Mouse (Mus musculus) limb, embryonic 15.5 days (tissue): ENCODE results near the gene Slc12a1. TPM values are rescaled to one million over a fixed set of nuclear protein-coding genes. Genes with fewer than 3 reads are reported as not detected.

Experiments used
- ATAC-seq: fragments of 200-750 bp; cut with Nextera tagmentation; 2 replicates; pipeline ENCODE4 v1.8.0; 2017; ENCODE audit warnings: low read depth, moderate TSS enrichment; ENCODE audit not compliant: insufficient number of reproducible peaks, low FRiP score, low TSS enrichment
- H3K27ac ChIP-seq: fragments of 300-500 bp; sonication (generic); 2 replicates; pipeline ENCODE4 v1.5.1; 2015; ENCODE audit warnings: moderate library complexity, mild to moderate bottlenecking, inconsistent platforms
- H3K27me3 ChIP-seq: fragments of 300-500 bp; sonication (generic); 2 replicates; pipeline ENCODE4 v1.6.1; 2015; ENCODE audit warnings: inconsistent platforms
- H3K36me3 ChIP-seq: fragments of 300-500 bp; sonication (generic); 2 replicates; pipeline ENCODE4 v1.6.1; 2015; ENCODE audit warnings: inconsistent platforms
- H3K4me1 ChIP-seq: fragments of 300-500 bp; sonication (generic); 2 replicates; pipeline ENCODE4 v1.6.1; 2015; ENCODE audit warnings: inconsistent platforms
- H3K4me2 ChIP-seq: fragments of 300-500 bp; sonication (generic); 2 replicates; pipeline ENCODE4 v1.6.1; 2015; ENCODE audit warnings: mild to moderate bottlenecking, inconsistent platforms
- H3K4me3 ChIP-seq: fragments of 300-500 bp; sonication (generic); 2 replicates; pipeline ENCODE4 v1.5.1; 2015; ENCODE audit warnings: mild to moderate bottlenecking, inconsistent platforms
- H3K9ac ChIP-seq: fragments of 300-500 bp; sonication (generic); 2 replicates; pipeline ENCODE4 v1.6.1; 2015; ENCODE audit warnings: inconsistent platforms
- H3K9me3 ChIP-seq: fragments of 300-500 bp; sonication (generic); 2 replicates; pipeline ENCODE4 v1.6.1; 2016; ENCODE audit warnings: inconsistent platforms
- WGBS: fragments of 180-500 bp; shearing (Covaris S2); methylation state at CpG from one replicate; pipeline ENCODE4 v1.1.7; 2015; 5-methylcytosine and 5-hydroxymethylcytosine counted together
- polyA plus RNA-seq: library from polyadenylated mRNA; unstranded; fragments of >200 nt; fragmentation: Nextera tagmentation; extraction: Ambion mirVana; gene quantifications from 2 replicates; pipeline ENCODE4 v1.2.1, GENCODE M21; 2015

The Slc12a1 gene
- polyA plus RNA-seq, 1 experiment from 2014 or later = not detected

DNA sequence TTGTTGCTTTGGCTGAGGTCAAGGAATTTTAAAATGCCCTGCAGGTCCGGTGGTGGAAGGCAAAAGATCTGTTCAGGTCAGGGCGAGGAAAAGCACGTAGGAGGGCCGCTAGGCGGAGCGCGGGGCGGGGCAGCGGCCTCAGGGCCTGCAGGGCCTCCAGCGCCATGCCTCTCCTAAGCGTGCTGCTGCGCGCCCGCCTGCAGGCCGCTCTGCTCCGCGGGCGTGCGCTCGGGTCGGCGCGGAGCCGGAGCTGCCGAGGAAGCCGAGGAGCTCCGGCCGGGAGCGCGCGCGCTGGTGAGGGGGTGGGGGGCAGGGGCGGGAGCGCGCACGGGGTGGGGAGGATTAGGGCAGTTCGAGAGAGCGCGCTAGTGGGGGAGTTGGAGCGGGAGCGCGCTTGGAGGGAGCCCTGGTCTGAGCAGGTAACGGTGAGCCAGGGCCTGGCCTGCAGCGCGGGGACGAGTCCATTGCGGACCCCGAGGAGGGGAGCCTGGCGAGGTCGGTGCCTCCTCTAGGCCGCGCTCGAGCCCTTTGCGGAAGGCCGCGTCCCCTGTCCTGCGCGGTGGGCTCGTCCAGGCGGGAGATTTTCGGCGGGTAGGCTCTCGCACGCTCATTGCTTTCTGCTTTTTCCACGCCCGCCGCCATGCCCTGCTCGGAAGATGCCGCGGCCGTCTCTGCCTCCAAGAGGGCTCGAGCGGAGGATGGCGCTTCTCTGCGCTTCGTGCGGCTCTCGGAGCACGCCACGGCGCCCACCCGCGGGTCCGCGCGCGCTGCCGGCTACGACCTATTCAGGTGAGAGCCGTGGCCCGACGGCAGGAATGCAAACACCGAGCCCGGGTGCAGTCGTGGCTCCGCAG lies 95.0 kb downstream of the Slc12a1 start, which contains the start of gene Dut:
Gene Dut (plus strand): TSS at position 83 of the 854 bp plus-strand sequence.
- Histone ChIP-seq H3K4me2 (peak within 1 kb of the TSS; percentile 61), H3K9ac (peak within 1 kb of the TSS; percentile 79), H3K27ac (peak within 1 kb of the TSS; percentile 97), H3K9me3 (no peaks in the 10 kb centered on the region), H3K27me3 (no peaks in the 10 kb centered on the region), H3K4me3 (peak within 1 kb of the TSS; percentile 74), H3K4me1 (peaks cover 15% of the 10 kb centered on the region), H3K36me3 (peaks cover 19% of the 10 kb centered on the region)
- WGBS = under 1% methylated on average over 86 of the region's 96 CpGs
- peak; percentile 100 for ATAC-seq

DNA sequence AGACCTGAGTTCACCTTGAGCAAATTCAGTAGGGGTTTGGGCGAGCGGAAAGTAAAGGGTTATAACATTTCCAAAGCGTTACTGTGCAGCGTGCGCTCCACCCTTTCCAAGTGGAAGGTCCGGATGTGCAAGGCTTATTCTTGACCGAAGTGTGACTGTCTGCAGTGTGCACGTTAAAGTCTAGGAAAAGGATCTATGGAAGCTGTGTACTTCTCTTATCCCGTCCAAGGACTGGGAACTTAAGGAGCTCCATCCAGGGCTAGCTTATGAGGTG lies 95.6 kb downstream of the Slc12a1 start:
- no peak for ATAC-seq

DNA sequence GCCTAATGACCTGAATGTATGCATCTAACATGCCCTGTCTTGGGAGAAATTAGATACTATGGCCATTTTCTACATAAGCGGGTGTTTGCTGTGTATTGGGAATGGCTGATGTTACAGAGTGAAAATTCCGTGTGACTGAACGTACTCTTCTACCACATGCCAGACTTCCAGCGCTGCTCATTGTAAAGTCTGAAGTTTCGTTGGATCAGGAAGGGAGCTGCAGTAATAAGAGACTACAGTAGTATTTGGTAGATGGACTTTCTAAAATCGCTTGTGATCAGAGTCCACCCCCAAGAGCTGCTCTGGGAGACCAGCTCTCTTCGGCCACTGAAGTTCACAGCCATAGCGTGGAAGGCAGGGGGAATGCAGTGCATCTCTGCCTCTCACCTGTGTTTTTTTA lies 96.0 kb downstream of the Slc12a1 start:
- peaks cover 22% of the 10 kb centered on the region for H3K36me3 ChIP-seq
- H3K27me3 ChIP-seq = no peaks in the 10 kb centered on the region
- H3K4me3 ChIP-seq = peak overlapping the region; percentile 74
- peak overlapping the region; percentile 79 for H3K9ac ChIP-seq
- no peak for ATAC-seq
- peaks cover 15% of the 10 kb centered on the region for H3K4me1 ChIP-seq
- WGBS = 2% methylated on average over 8 of the region's 8 CpGs
- peak overlapping the region; percentile 97 for H3K27ac ChIP-seq
- H3K9me3 ChIP-seq = no peaks in the 10 kb centered on the region
- peak overlapping the region; percentile 61 for H3K4me2 ChIP-seq

More for the DNA sequence above, 95.6 kb downstream of the Slc12a1 start:
- peaks cover 15% of the 10 kb centered on the region for H3K4me1 ChIP-seq
- H3K9me3 ChIP-seq = no peaks in the 10 kb centered on the region
- peaks cover 21% of the 10 kb centered on the region for H3K36me3 ChIP-seq
- peak overlapping the region; percentile 61 for H3K4me2 ChIP-seq
- under 1% methylated on average over 9 of the region's 9 CpGs for WGBS
- peak overlapping the region; percentile 79 for H3K9ac ChIP-seq
- peak overlapping the region; percentile 74 for H3K4me3 ChIP-seq
- peak overlapping the region; percentile 97 for H3K27ac ChIP-seq
- no peaks in the 10 kb centered on the region for H3K27me3 ChIP-seq

DNA sequence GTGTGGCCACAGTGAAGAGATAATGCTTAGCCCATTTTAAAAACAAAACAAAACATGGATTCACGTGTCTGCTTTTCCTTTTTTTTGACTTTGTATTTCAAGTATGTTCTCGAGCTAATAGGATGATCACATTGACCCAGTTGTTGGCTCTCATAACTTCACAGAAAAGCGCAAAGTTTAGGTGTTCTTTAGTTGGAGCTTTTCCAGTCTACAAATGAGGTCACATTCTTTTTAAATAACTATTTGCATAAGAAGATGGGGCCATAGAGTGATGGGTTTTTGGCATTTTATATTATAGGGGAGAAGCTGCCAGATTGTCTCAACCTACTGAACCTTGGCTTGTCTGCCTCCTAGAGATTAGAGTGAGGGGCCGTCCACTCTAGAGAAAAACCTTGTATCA lies 97.0 kb downstream of the Slc12a1 start:
- no peaks in the 10 kb centered on the region for H3K9me3 ChIP-seq
- WGBS = 80% methylated on average over 4 of the region's 4 CpGs
- peaks cover 15% of the 10 kb centered on the region for H3K4me1 ChIP-seq
- peaks cover 33% of the 10 kb centered on the region for H3K36me3 ChIP-seq
- peak overlapping the region; percentile 61 for H3K4me2 ChIP-seq
- no peak overlapping the region for H3K27ac ChIP-seq
- H3K27me3 ChIP-seq = no peaks in the 10 kb centered on the region
- peak overlapping the region; percentile 74; the same call in 1 of the 2 replicates for H3K4me3 ChIP-seq
- no peak for ATAC-seq
- no peak overlapping the region for H3K9ac ChIP-seq

DNA sequence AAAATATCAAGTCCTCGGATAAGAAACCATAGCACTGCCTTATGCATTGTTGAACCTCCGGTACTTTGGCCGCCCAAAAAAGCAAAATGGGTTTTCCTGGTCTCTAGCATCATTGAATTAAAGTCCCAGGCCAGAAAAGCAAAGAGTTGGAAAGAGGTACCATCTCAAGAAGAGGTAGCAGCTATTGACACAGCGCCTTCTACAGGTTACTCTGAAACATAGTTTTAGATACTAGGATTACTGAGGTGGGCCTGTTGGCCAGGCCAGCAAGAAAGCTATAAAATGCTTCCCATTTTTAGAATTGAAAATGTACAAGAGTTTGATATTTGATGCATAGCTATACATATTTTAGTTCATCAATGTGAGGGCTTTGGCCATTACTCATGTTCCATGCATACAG lies 97.6 kb downstream of the Slc12a1 start:
- H3K4me1 ChIP-seq = peaks cover 15% of the 10 kb centered on the region
- no peak for ATAC-seq
- 93% methylated on average over 4 of the region's 4 CpGs for WGBS
- H3K36me3 ChIP-seq = peaks cover 37% of the 10 kb centered on the region
- H3K27me3 ChIP-seq = no peaks in the 10 kb centered on the region
- H3K27ac ChIP-seq = no peak overlapping the region
- no peak overlapping the region for H3K4me3 ChIP-seq
- H3K9ac ChIP-seq = no peak overlapping the region
- no peak overlapping the region for H3K4me2 ChIP-seq
- H3K9me3 ChIP-seq = no peaks in the 10 kb centered on the region

DNA sequence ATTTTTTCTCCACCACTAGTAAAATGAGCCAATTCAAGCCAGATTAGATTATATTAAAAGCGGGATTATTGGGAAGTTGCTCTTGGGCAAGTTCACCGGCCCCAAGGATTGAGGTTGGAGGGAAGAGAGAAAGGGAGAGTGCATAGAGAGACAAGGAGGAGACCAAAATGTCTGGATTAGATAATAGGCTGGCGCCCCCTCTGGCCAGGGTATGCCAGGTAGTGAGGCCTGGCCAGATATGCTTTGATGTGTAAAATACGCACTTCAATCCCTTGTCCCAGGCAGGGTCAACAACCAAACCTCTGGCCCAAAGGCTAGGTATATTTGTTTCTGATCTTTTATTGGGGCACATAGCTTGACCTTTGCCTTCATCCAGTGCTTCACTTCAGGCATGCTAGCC lies 99.5 kb downstream of the Slc12a1 start:
- Histone ChIP-seq H3K9me3 (no peaks in the 10 kb centered on the region), H3K4me3 (no peak overlapping the region), H3K27ac (no peak overlapping the region), H3K9ac (no peak overlapping the region), H3K27me3 (no peaks in the 10 kb centered on the region), H3K4me2 (no peak overlapping the region), H3K36me3 (peaks cover 49% of the 10 kb centered on the region), H3K4me1 (peaks cover 15% of the 10 kb centered on the region)
- ATAC-seq = no peak
- WGBS = 83% methylated on average over 4 of the region's 4 CpGs

DNA sequence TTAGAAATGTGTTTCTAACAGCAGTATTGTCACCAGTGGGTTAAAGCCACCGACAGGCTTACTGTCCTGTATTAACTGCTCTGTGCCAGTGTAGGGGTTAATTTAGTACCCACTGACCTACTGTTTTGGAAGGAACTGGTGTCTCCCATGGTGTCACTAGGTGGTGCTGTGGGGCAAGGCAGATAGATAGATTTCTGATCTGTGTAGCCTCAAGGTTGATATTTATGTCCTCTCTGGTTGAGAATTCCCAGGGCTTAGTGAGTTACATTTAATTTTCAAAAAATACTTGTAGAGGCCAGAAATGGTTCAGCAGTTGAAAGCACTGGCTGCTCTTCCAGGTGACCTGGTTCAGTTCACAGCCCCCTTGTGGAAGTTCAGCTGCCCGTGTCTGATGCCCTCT lies 100.0 kb downstream of the Slc12a1 start:
- Histone ChIP-seq H3K9me3 (no peaks in the 10 kb centered on the region), H3K4me1 (peaks cover 15% of the 10 kb centered on the region), H3K4me2 (no peak overlapping the region), H3K4me3 (no peak overlapping the region), H3K27me3 (no peaks in the 10 kb centered on the region), H3K27ac (no peak overlapping the region), H3K9ac (no peak overlapping the region), H3K36me3 (peaks cover 54% of the 10 kb centered on the region)
- 51% methylated on average over 2 of the region's 2 CpGs for WGBS
- no peak for ATAC-seq

DNA sequence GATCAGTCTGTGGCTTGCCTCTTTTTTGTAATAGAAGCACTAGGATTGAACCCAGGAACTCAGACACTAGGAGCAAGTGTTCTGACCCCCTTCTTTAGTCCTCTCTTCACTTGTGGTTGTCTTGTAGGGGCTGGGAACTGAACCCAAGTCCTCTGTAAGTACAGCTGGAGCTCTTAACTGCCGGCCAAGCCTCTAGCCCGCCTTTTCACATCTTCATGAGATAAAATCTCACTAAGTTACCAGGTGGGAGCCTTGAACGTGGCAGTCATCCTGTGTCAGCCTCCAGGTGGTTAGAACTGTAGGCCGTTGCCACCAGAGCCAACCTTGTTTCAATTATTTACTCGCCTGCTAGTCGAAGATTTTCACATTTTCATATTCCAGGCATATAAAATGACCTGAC lies 101.4 kb downstream of the Slc12a1 start:
- Histone ChIP-seq H3K9me3 (no peaks in the 10 kb centered on the region), H3K4me2 (no peak overlapping the region), H3K4me3 (no peak overlapping the region), H3K27me3 (no peaks in the 10 kb centered on the region), H3K9ac (no peak overlapping the region), H3K4me1 (peaks cover 7% of the 10 kb centered on the region), H3K27ac (peak overlapping the region; percentile 54; the same call in 1 of the 2 replicates), H3K36me3 (peaks cover 65% of the 10 kb centered on the region)
- WGBS = 91% methylated on average over 6 of the region's 6 CpGs
- ATAC-seq = no peak

DNA sequence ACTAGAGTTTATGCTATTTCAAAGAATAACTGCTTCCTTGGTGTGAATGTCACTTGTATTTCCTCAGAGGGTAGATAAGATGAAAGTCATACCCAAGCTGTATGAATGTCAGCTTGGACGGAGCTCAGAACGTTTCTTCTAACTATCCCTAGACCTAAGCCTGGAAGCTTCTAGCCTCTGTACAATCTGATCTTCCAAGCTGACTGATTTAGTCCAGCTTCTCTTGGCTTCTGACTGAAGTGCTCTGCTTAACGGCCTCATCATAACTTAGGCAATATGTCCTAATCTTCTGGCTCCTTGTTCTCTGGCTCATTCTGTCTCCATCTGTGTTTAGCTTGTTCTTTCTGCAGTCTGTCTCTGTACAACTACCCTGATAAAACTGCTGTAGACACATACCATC lies 102.3 kb downstream of the Slc12a1 start:
- Histone ChIP-seq H3K4me1 (no peaks in the 10 kb centered on the region), H3K4me2 (no peak overlapping the region), H3K27ac (no peak overlapping the region), H3K9ac (no peak overlapping the region), H3K4me3 (no peak overlapping the region), H3K36me3 (peaks cover 68% of the 10 kb centered on the region), H3K27me3 (no peaks in the 10 kb centered on the region), H3K9me3 (no peaks in the 10 kb centered on the region)
- WGBS = 89% methylated on average over 3 of the region's 3 CpGs
- ATAC-seq = no peak

DNA sequence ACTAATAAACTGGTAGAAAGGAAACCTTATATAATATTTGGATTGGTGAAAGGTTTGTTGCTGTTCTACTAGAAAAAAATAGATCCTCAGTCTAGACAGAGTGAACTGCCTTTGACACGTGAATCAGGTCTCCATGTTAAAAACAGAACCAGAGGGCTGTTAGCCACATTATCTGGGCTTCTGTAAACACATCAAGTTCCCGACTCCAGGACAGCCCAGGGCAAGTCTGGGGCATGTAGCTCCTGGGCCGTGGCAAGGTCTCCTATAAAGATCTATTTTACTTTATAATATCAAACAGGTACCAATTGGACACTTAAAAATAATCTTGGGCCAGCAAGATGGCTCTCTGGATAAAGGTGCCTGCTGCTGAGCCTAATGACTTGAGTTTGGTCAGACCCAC lies 103.6 kb downstream of the Slc12a1 start:
- ATAC-seq = no peak
- WGBS = 58% methylated on average over 3 of the region's 3 CpGs
- Histone ChIP-seq H3K27ac (no peak overlapping the region), H3K27me3 (no peaks in the 10 kb centered on the region), H3K4me1 (no peaks in the 10 kb centered on the region), H3K4me2 (no peak overlapping the region), H3K9me3 (no peaks in the 10 kb centered on the region), H3K4me3 (no peak overlapping the region), H3K36me3 (peaks cover 60% of the 10 kb centered on the region), H3K9ac (no peak overlapping the region)

DNA sequence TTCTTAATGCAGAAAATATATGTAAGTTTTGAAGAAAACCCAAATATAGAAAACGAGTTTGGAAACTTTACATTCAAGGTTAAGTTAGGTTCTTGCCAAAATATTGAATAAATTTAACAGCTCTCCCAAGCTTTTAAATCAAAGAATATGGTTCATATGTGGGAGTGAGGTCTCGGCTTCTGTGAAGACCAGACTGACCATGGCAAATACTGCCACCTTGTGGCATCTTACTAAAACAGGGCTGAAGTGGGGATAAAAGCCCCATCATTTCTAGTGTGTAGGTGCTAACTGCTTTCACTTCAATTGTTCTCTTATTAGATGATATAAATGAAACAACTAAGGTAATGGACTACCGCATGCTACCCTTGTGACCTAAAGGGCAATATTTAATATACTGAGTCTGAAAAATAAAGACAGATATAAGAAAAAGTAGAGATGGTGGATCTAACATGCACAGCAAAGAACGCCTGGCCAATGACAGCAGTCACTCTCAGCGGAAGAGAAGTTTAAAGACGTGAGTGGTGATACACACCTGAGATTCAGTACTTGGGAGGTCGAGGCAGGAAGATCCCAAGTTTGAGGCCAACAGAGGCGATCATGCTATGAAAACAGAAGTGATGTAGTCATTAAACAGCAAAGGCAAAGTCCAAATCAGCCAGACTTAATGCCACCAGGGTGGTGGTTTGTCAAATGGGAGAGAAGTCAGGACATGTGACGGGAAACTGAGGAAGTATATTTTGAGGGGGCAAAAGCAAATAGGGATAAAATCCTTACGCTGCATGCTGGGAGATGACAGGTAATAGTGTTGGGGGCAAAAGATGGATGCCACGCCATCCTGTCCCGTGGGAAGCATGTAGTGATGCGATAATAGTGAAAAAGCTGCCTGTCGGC lies 107.2 kb downstream of the Slc12a1 start:
- Histone ChIP-seq H3K4me3 (no peak overlapping the region), H3K9me3 (no peaks in the 10 kb centered on the region), H3K4me2 (no peak overlapping the region), H3K27me3 (no peaks in the 10 kb centered on the region), H3K9ac (no peak overlapping the region), H3K4me1 (peaks cover 8% of the 10 kb centered on the region; the same call in 1 of the 2 replicates), H3K27ac (no peak overlapping the region), H3K36me3 (peaks cover 34% of the 10 kb centered on the region)
- no peak for ATAC-seq
- WGBS = 84% methylated on average over 14 of the region's 14 CpGs

DNA sequence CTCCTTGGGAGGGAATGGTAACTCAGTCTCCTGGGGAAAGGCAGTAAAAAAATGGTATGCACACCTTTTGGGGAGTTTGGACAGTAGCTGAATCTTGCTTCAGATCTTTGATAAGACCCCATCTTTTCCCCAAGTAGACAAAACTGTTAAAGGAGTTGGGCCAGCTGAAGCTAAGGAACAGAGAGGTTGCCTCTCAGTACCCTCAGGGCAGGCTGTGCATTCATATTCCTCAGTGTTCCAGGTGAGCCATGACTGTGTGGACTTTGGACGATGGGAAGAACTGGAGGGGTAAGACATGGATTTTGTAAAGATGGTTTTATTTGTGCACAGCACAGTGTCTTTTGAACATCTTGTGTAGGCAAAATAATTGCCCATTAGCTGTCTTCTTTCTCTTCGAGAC lies 108.0 kb downstream of the Slc12a1 start:
- H3K4me1 ChIP-seq = peaks cover 8% of the 10 kb centered on the region; the same call in 1 of the 2 replicates
- no peak for ATAC-seq
- 74% methylated on average over 2 of the region's 2 CpGs for WGBS

More for the DNA sequence above, 108.0 kb downstream of the Slc12a1 start:
- H3K9me3 ChIP-seq = no peaks in the 10 kb centered on the region
- H3K27ac ChIP-seq = no peak overlapping the region
- H3K4me3 ChIP-seq = no peak overlapping the region
- no peak overlapping the region for H3K4me2 ChIP-seq
- H3K9ac ChIP-seq = no peak overlapping the region
- H3K36me3 ChIP-seq = peaks cover 31% of the 10 kb centered on the region
- no peaks in the 10 kb centered on the region for H3K27me3 ChIP-seq
